In genomic region chr7:28735701-28736100, GRCm38 (mm10) we compare ENCODE assay signal across 25 mouse cellular contexts. TPM values are rescaled to one million over a fixed set of nuclear protein-coding genes. Genes with fewer than 3 reads are reported as not detected.
DNase-seq lines count a peak whose midpoint lies in the region; ATAC-seq and TF ChIP-seq lines count a peak whose summit lies in the region.
"Had no signal": no experiment of that assay in that cellular context is flagged by ENCODE, and none has a peak within 500 bp of the region (broad histone marks: within the 10 kb centered on the region; RNA-seq: fewer than 3 reads in every experiment).

No protein-coding gene starts in this region.

- no peak for TF ChIP-seq EP300 in MEL (IDR thresholded peaks at IDR 0.05; ENCODE audit: low read depth in 1 of 2, low read length in 2 of 2)
- no peak for TF ChIP-seq EP300 in lung, postnatal 0 days (IDR thresholded peaks at IDR 0.05)

- 85% methylated on average over 6 of the region's 6 CpGs for WGBS in midbrain, embryonic 11.5 days
- 83% methylated on average over 6 of the region's 6 CpGs for WGBS in midbrain, embryonic 14.5 days
- 68% methylated on average over 6 of the region's 6 CpGs for WGBS in lung, postnatal 0 days

- H3K4me1 ChIP-seq in midbrain, embryonic 11.5 days (ENCODE audit: control insufficient read depth, insufficient read depth, low read length): peaks cover 7% of the 10 kb centered on the region; the same call in 1 of the 2 replicates
- H3K4me1 ChIP-seq in midbrain, embryonic 14.5 days (ENCODE audit: control insufficient read depth, insufficient read depth, low read length): peaks cover 6% of the 10 kb centered on the region
- H3K4me1 ChIP-seq in MEL (ENCODE audit: control insufficient read depth in 1 of 2, insufficient read depth in 2 of 2, low read length in 2 of 2): no peaks in the 10 kb centered on the region; a peak in 1 of 4 replicates
- H3K4me1 ChIP-seq in lung, postnatal 0 days (ENCODE audit: insufficient read depth, low read depth, low read length): peaks cover 3% of the 10 kb centered on the region; the same call in 1 of the 2 replicates

- no peak for ATAC-seq in midbrain, embryonic 11.5 days (ENCODE audit: low FRiP score)
- no peak for ATAC-seq in midbrain, embryonic 14.5 days (ENCODE audit: low FRiP score, low TSS enrichment)
- no peak for ATAC-seq in lung, postnatal 0 days
- ATAC-seq: forebrain, embryonic 13.5 days; hindbrain, embryonic 16.5 days; inflammation-experienced regulatory T-cells, adult 6 months had no signal

- DNase-seq in midbrain, embryonic 11.5 days (ENCODE audit: low spot score, missing footprints): peak; percentile 44
- DNase-seq in midbrain, embryonic 14.5 days: no peak
- peak; percentile 48 for DNase-seq in MEL (ENCODE audit: low read depth, low spot score)
- DNase-seq in lung, postnatal 0 days (ENCODE audit: low spot score): peak; percentile 43
- DNase-seq in lung, postnatal 36 days: peak; percentile 54
- DNase-seq in adrenal gland, adult 18-20 months (ENCODE audit: low spot score in 2 of 2): no peak
- DNase-seq in spleen, adult 18-20 months: no peak
- no peak for DNase-seq in adrenal gland, postnatal 10 days
- DNase-seq: adrenal gland, postnatal 25 days; cerebellum, adult 18-20 months; cerebellum, adult 9-11 months; cerebellum, postnatal 36 days; gastrocnemius, adult 2 months; gastrocnemius, postnatal 25 days; heart, postnatal 36 days had no signal

- no peak overlapping the region for H3K4me2 ChIP-seq in midbrain, embryonic 11.5 days
- H3K4me2 ChIP-seq in midbrain, embryonic 14.5 days (ENCODE audit: low read length): no peak overlapping the region
- H3K4me2 ChIP-seq in lung, postnatal 0 days (replicated peaks; ENCODE audit: low read depth, low read length): no peak overlapping the region
- H3K4me2 ChIP-seq: forebrain, embryonic 13.5 days; heart, embryonic 13.5 days; hindbrain, embryonic 12.5 days had no signal

- no peak overlapping the region for H3K4me3 ChIP-seq in midbrain, embryonic 11.5 days (ENCODE audit: low read depth, low read length)
- no peak overlapping the region for H3K4me3 ChIP-seq in midbrain, embryonic 14.5 days (replicated peaks; ENCODE audit: low read depth, low read length)
- no peak overlapping the region for H3K4me3 ChIP-seq in MEL (ENCODE audit: control insufficient read depth in 1 of 2, insufficient read depth in 1 of 2, low read depth in 2 of 2, low read length in 2 of 2)
- H3K4me3 ChIP-seq in lung, postnatal 0 days (ENCODE audit: low read depth, low read length): no peak overlapping the region
- H3K4me3 ChIP-seq: embryonic facial prominence, embryonic 10.5 days; forebrain, embryonic 13.5 days; gastrocnemius, adult 2 months; heart, embryonic 13.5 days; hindbrain, embryonic 12.5 days had no signal

- no peak overlapping the region for H3K27ac ChIP-seq in midbrain, embryonic 11.5 days (ENCODE audit: low read depth, low read length)
- no peak overlapping the region for H3K27ac ChIP-seq in midbrain, embryonic 14.5 days (replicated peaks; ENCODE audit: low read depth, low read length)
- H3K27ac ChIP-seq in MEL (ENCODE audit: control insufficient read depth, low read depth, low read length): no peak overlapping the region
- no peak overlapping the region for H3K27ac ChIP-seq in lung, postnatal 0 days (ENCODE audit: low read length)
- H3K27ac ChIP-seq: embryonic facial prominence, embryonic 10.5 days; forebrain, embryonic 13.5 days; gastrocnemius, adult 2 months; heart, embryonic 13.5 days; hindbrain, embryonic 12.5 days had no signal

- H3K36me3 ChIP-seq in midbrain, embryonic 11.5 days (ENCODE audit: control insufficient read depth, insufficient read depth, low read length): 0 out of 2 replicates have a peak, but pooled peaks cover 3% of the 10 kb centered on the region
- 0 out of 2 replicates have a peak, but pooled peaks cover 5% of the 10 kb centered on the region for H3K36me3 ChIP-seq in midbrain, embryonic 14.5 days (ENCODE audit: control insufficient read depth, insufficient read depth, low read length)
- H3K36me3 ChIP-seq in MEL (ENCODE audit: control insufficient read depth in 1 of 2, insufficient read depth in 2 of 2, low read length in 2 of 2): no peaks in the 10 kb centered on the region
- H3K36me3 ChIP-seq in lung, postnatal 0 days (ENCODE audit: insufficient read depth, low read length): no peaks in the 10 kb centered on the region; the same call in 1 of the 2 replicates

- no peak overlapping the region for H3K9ac ChIP-seq in midbrain, embryonic 11.5 days (ENCODE audit: low read length)
- no peak overlapping the region for H3K9ac ChIP-seq in midbrain, embryonic 14.5 days (replicated peaks; ENCODE audit: low read length)
- no peak overlapping the region for H3K9ac ChIP-seq in MEL (ENCODE audit: control insufficient read depth, low read depth, low read length, poor library complexity, severe bottlenecking)
- no peak overlapping the region for H3K9ac ChIP-seq in lung, postnatal 0 days (replicated peaks; ENCODE audit: low read depth)
- H3K9ac ChIP-seq: forebrain, embryonic 13.5 days; heart, embryonic 13.5 days; hindbrain, embryonic 12.5 days had no signal

- H3K27me3 ChIP-seq in midbrain, embryonic 11.5 days (ENCODE audit: control insufficient read depth, insufficient read depth, low read length): peaks cover 3% of the 10 kb centered on the region
- 0 out of 2 replicates have a peak, but pooled peaks cover 6% of the 10 kb centered on the region for H3K27me3 ChIP-seq in midbrain, embryonic 14.5 days (ENCODE audit: control insufficient read depth, insufficient read depth, low read length)
- H3K27me3 ChIP-seq in MEL (ENCODE audit: control insufficient read depth in 1 of 2, insufficient read depth in 2 of 2, low read length in 2 of 2): no peaks in the 10 kb centered on the region
- H3K27me3 ChIP-seq in lung, postnatal 0 days (replicated peaks; ENCODE audit: insufficient read depth, low read length): no peaks in the 10 kb centered on the region
- H3K27me3 ChIP-seq: CH12.LX had no signal

- TF ChIP-seq RAD21 in MEL (IDR thresholded peaks at IDR 0.05; ENCODE audit: low read depth, low read length): no peak

- no peak for TF ChIP-seq POLR2A in MEL (IDR thresholded peaks at IDR 0.05; ENCODE audit: control insufficient read depth in 1 of 2, insufficient read depth in 1 of 2, low read depth in 1 of 2, low read length in 2 of 2, poor library complexity in 1 of 2)

- H3K79me2 ChIP-seq in MEL (ENCODE audit: control insufficient read depth, insufficient read depth, low read length, poor library complexity): no peaks in the 10 kb centered on the region

- no peaks in the 10 kb centered on the region for H3K9me3 ChIP-seq in midbrain, embryonic 11.5 days (ENCODE audit: control insufficient read depth, low read length)
- 0 out of 2 replicates have a peak, but pooled peaks cover 3% of the 10 kb centered on the region for H3K9me3 ChIP-seq in midbrain, embryonic 14.5 days (ENCODE audit: control insufficient read depth, low read length)
- no peaks in the 10 kb centered on the region for H3K9me3 ChIP-seq in MEL (replicated peaks; ENCODE audit: insufficient read depth, low read length)
- no peaks in the 10 kb centered on the region; the same call in 1 of the 2 replicates for H3K9me3 ChIP-seq in lung, postnatal 0 days (ENCODE audit: low read length)

- no peak for TF ChIP-seq CTCF in MEL (IDR thresholded peaks at IDR 0.05 in 2 of 3, conservative IDR thresholded peaks at IDR 0.05 in 1 of 3; ENCODE audit: control insufficient read depth in 1 of 3, insufficient read depth in 1 of 3, low read depth in 2 of 3, low read length in 3 of 3, poor library complexity in 1 of 3, severe bottlenecking in 1 of 3)
- no peak for TF ChIP-seq CTCF in lung, postnatal 0 days (IDR thresholded peaks at IDR 0.05)

RNA-seq across cellular contexts. Expression of gene Mrps12, which starts 5.9 kb away (rescaled TPM):
- 127 and 135 TPM in 2 replicates for polyA plus RNA-seq in midbrain, embryonic 11.5 days (2014; fragmentation: Nextera tagmentation; extraction: Ambion mirVana)
- 108 and 128 TPM in 2 replicates for polyA plus RNA-seq in midbrain, embryonic 14.5 days (2014; fragmentation: Nextera tagmentation; extraction: Ambion mirVana)
- 137 and 141 TPM in 2 replicates for total RNA-seq in MEL (2012; rRNA removed)
- 100 to 1,000 TPM in 1 of 2 experiments, not detected in 1; 126 TPM for polyA plus RNA-seq in MEL (2012; ENCODE audit: insufficient read depth in 1 of 2, insufficient read length in 2 of 2, low read depth in 1 of 2, low replicate concordance in 2 of 2, missing spikeins in 1 of 2)
- polyA plus RNA-seq in lung, postnatal 0 days (2015; fragmentation: Nextera tagmentation; extraction: Ambion mirVana): 99.7 and 101 TPM in 2 replicates
- 10 to 100 TPM; 72.4 to 79.4 TPM for total RNA-seq in adrenal gland, adult 18-20 months (2021)
- 10 to 100 TPM; 63.8 to 72.4 TPM for total RNA-seq in adrenal gland, postnatal 10 days (2021)

RNA-seq across cellular contexts. Expression of gene Sars2, which starts 6.1 kb away (rescaled TPM):
- polyA plus RNA-seq in midbrain, embryonic 11.5 days (2014; fragmentation: Nextera tagmentation; extraction: Ambion mirVana): 25.9 and 27.7 TPM in 2 replicates
- 16.8 TPM in 2 replicates for polyA plus RNA-seq in midbrain, embryonic 14.5 days (2014; fragmentation: Nextera tagmentation; extraction: Ambion mirVana)
- 19.2 and 21.3 TPM in 2 replicates for total RNA-seq in MEL (2012; rRNA removed)
- 10 to 100 TPM in 1 of 2 experiments, not detected in 1; 51.4 TPM for polyA plus RNA-seq in MEL (2012; ENCODE audit: insufficient read depth in 1 of 2, insufficient read length in 2 of 2, low read depth in 1 of 2, low replicate concordance in 2 of 2, missing spikeins in 1 of 2)
- 6.0 and 7.0 TPM in 2 replicates for polyA plus RNA-seq in lung, postnatal 0 days (2015; fragmentation: Nextera tagmentation; extraction: Ambion mirVana)
- 10 to 100 TPM; 15.6 to 17.2 TPM for total RNA-seq in adrenal gland, adult 18-20 months (2021)
- total RNA-seq in adrenal gland, postnatal 10 days (2021): 10 to 100 TPM; 17.5 to 23.7 TPM

RNA-seq across cellular contexts. Expression of gene Fbxo17, which starts 19.1 kb away (rescaled TPM):
- polyA plus RNA-seq in midbrain, embryonic 11.5 days (2014; fragmentation: Nextera tagmentation; extraction: Ambion mirVana): 5.8 and 6.0 TPM in 2 replicates
- 1.6 and 2.9 TPM in 2 replicates for polyA plus RNA-seq in midbrain, embryonic 14.5 days (2014; fragmentation: Nextera tagmentation; extraction: Ambion mirVana)
- 0.10 TPM in 1 of 2 replicates, not detected in the other for total RNA-seq in MEL (2012; rRNA removed)
- polyA plus RNA-seq in MEL (2012; ENCODE audit: insufficient read depth in 1 of 2, insufficient read length in 2 of 2, low read depth in 1 of 2, low replicate concordance in 2 of 2, missing spikeins in 1 of 2): under 1 TPM in 1 of 2 experiments, not detected in 1; 0.43 TPM
- polyA plus RNA-seq in lung, postnatal 0 days (2015; fragmentation: Nextera tagmentation; extraction: Ambion mirVana): 10.9 and 11.0 TPM in 2 replicates
- 1 to 10 TPM; 2.4 to 2.8 TPM for total RNA-seq in adrenal gland, adult 18-20 months (2021)
- 1 to 10 TPM; 3.7 to 6.0 TPM for total RNA-seq in adrenal gland, postnatal 10 days (2021)

RNA-seq across cellular contexts. Expression of gene Ccer2, which starts 20.3 kb away (rescaled TPM):
- polyA plus RNA-seq in midbrain, embryonic 11.5 days (2014; fragmentation: Nextera tagmentation; extraction: Ambion mirVana): not detected in 2 replicates
- 0.22 TPM in 1 of 2 replicates, not detected in the other for polyA plus RNA-seq in midbrain, embryonic 14.5 days (2014; fragmentation: Nextera tagmentation; extraction: Ambion mirVana)
- total RNA-seq in MEL (2012; rRNA removed): not detected in 2 replicates
- polyA plus RNA-seq in MEL (2012; ENCODE audit: insufficient read depth in 1 of 2, insufficient read length in 2 of 2, low read depth in 1 of 2, low replicate concordance in 2 of 2, missing spikeins in 1 of 2): under 1 TPM in 1 of 2 experiments, not detected in 1; 0.11 TPM
- not detected in 2 replicates for polyA plus RNA-seq in lung, postnatal 0 days (2015; fragmentation: Nextera tagmentation; extraction: Ambion mirVana)
- not detected for total RNA-seq in adrenal gland, adult 18-20 months (2021)
- not detected for total RNA-seq in adrenal gland, postnatal 10 days (2021)
- total RNA-seq: adrenal gland, postnatal 25 days; gastrocnemius, adult 2 months; gastrocnemius, postnatal 25 days; granulocyte monocyte progenitor cell, adult 5-6 weeks; heart, adult 8-10 months; heart, postnatal 36 days had no signal
- polyA plus RNA-seq: forebrain, embryonic 13.5 days; heart, embryonic 13.5 days; heart, postnatal 0 days; inflammation-experienced regulatory T-cells, adult 6 months had no signal

RNA-seq across cellular contexts. Expression of gene Sirt2, which starts 30.8 kb away (rescaled TPM):
- 66.2 and 76.5 TPM in 2 replicates for polyA plus RNA-seq in midbrain, embryonic 11.5 days (2014; fragmentation: Nextera tagmentation; extraction: Ambion mirVana)
- polyA plus RNA-seq in midbrain, embryonic 14.5 days (2014; fragmentation: Nextera tagmentation; extraction: Ambion mirVana): 104 and 110 TPM in 2 replicates
- total RNA-seq in MEL (2012; rRNA removed): 31.8 and 35.7 TPM in 2 replicates
- 10 to 100 TPM in 1 of 2 experiments, not detected in 1; 72.4 TPM for polyA plus RNA-seq in MEL (2012; ENCODE audit: insufficient read depth in 1 of 2, insufficient read length in 2 of 2, low read depth in 1 of 2, low replicate concordance in 2 of 2, missing spikeins in 1 of 2)
- polyA plus RNA-seq in lung, postnatal 0 days (2015; fragmentation: Nextera tagmentation; extraction: Ambion mirVana): 55.4 and 57.1 TPM in 2 replicates
- total RNA-seq in adrenal gland, adult 18-20 months (2021): 10 to 100 TPM; 78.1 to 86.7 TPM
- 10 to 100 TPM; 68.8 to 74.9 TPM for total RNA-seq in adrenal gland, postnatal 10 days (2021)

Comparison
In these comparisons a context has a peak if more than half of its experiments do, and no peak if none do; other contexts are left out.
1. DNase-seq: peak in midbrain, embryonic 11.5 days (single experiment), MEL (single experiment), lung, postnatal 0 days (single experiment) and lung, postnatal 36 days (single experiment); none in midbrain, embryonic 14.5 days (single experiment), adrenal gland, adult 18-20 months (0 of 2), spleen, adult 18-20 months (0 of 2) and adrenal gland, postnatal 10 days (single experiment).